Mouse (Mus musculus): ENCODE data around the gene Klhdc7b. TPM values are rescaled to one million over a fixed set of nuclear protein-coding genes. Genes with fewer than 3 reads are reported as not detected.

Klhdc7b gene
- polyA plus RNA-seq, 1 experiment from 2014 or later: not detected

DNA sequence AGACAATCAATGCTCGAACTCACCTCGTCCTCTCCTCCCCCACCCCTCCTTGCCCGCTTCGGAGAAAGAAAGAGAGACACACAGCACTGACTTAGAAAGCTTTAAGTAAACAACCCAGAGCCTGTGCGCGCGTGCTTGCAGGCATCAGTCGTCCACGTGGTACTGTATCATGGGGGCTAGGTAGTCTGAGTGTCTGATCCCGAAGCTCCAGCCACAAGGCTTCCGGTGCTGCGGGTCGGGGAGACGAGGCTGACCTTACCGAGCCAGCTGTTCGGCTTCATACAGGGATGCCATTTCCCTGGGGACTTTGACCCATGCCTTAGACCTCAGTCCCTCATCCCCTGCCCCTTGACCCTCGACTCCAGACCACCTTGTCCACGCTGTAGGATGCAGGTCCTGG, 7.4 kb upstream of the Klhdc7b start:
- Histone ChIP-seq H3K27me3 (ENCODE audit: insufficient read depth, poor library complexity, severe bottlenecking) (peaks cover 69% of the 10 kb centered on the region), H3K9me3 (no peaks in the 10 kb centered on the region), H3K27ac (no peak overlapping the region), H3K4me1 (replicated peaks) (peaks cover 47% of the 10 kb centered on the region), H3K4me3 (peak overlapping the region; percentile 23), H3K36me3 (peaks cover 8% of the 10 kb centered on the region)
- DNase-seq (ENCODE audit: low spot score): no peak
- WGBS: 7% methylated on average over 18 of the region's 18 CpGs

DNA sequence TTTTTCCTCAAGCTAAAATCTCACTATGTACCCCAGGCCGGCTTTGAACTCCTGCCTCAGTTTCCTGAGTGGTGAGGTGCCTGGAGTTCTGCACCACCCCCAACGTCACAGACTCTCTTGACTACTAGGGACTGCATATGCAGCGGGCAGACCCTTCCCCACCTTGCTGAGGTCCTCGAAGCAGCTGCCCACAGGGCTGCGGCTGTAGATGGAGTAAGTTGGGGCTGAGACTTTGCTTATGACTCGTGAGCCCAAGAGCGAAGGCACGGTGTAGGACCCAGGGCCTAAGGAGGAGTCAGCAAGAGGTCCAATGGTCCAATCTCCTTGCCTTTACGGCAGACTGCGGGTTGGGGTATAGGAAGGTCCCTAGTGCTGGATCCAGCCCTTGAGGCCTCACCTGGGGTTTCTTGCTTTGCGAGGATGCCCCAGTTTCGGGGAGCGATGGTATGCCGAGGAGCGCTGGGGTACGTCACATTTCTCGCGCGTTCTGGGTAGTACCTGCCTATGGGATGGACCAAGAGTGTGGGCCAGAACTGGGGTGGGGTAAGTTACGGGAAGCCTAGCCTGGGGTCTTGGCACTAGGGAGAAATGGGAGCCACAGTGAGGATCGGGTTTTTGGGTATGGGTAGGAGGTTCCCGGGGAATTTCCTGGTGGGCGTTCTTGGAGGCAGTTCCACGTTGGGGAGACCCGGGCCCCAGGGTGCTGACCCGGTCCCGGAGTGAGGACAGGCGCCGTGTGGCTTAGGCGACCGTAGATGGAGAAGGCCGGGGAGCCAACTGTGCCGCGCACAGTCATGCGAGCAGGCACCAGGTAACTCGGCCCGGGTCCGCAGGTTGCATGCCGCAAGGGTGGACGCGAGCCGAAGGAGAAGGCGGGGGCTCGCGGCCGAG, 6.5 kb upstream of the Klhdc7b start:
- Histone ChIP-seq H3K9me3 (no peaks in the 10 kb centered on the region), H3K4me1 (replicated peaks) (peaks cover 39% of the 10 kb centered on the region), H3K27me3 (ENCODE audit: insufficient read depth, poor library complexity, severe bottlenecking) (peaks cover 76% of the 10 kb centered on the region), H3K4me3 (peak overlapping the region; percentile 55), H3K27ac (peak overlapping the region; percentile 73; the same call in 1 of the 2 replicates), H3K36me3 (no peaks in the 10 kb centered on the region)
- WGBS: 11% methylated on average over 46 of the region's 46 CpGs
- no peak for DNase-seq (ENCODE audit: low spot score)

- Histone ChIP-seq H3K4me3 (peak within 1 kb of the TSS; percentile 55), H3K36me3 (no peaks in the 10 kb centered on the region), H3K27ac (peak within 1 kb of the TSS; percentile 73), H3K4me1 (replicated peaks) (peaks cover 36% of the 10 kb centered on the region), H3K27me3 (ENCODE audit: insufficient read depth, poor library complexity, severe bottlenecking) (peaks cover 76% of the 10 kb centered on the region), H3K9me3 (no peaks in the 10 kb centered on the region)
- peak; percentile 57 for DNase-seq (ENCODE audit: low spot score)
- WGBS: 1% methylated on average over 33 of the region's 33 CpGs
These were observed 5.8 kb upstream of the Klhdc7b start, which contains the start of gene Odf3b for GRCm38 (mm10) chr15:89378831-89379401. Gene Odf3b (minus strand): TSS chr15:89379282.

- H3K27ac ChIP-seq: peak overlapping the region; percentile 73; the same call in 1 of the 2 replicates
- H3K4me1 ChIP-seq (replicated peaks): peaks cover 31% of the 10 kb centered on the region
- no peak for DNase-seq (ENCODE audit: low spot score)
- H3K4me3 ChIP-seq: peak overlapping the region; percentile 55
- no peaks in the 10 kb centered on the region for H3K36me3 ChIP-seq
- 10% methylated on average over 10 of the region's 10 CpGs for WGBS
- H3K9me3 ChIP-seq: no peaks in the 10 kb centered on the region
- peaks cover 78% of the 10 kb centered on the region for H3K27me3 ChIP-seq (ENCODE audit: insufficient read depth, poor library complexity, severe bottlenecking)
These were observed 5.3 kb upstream of the Klhdc7b start for GRCm38 (mm10) chr15:89379429-89379828.

- H3K27ac ChIP-seq: no peak overlapping the region
- no peak for DNase-seq (ENCODE audit: low spot score)
- H3K9me3 ChIP-seq: no peaks in the 10 kb centered on the region
- peaks cover 27% of the 10 kb centered on the region for H3K27me3 ChIP-seq (ENCODE audit: insufficient read depth, poor library complexity, severe bottlenecking)
- H3K4me3 ChIP-seq: no peak overlapping the region
- 46% methylated on average over 12 of the region's 12 CpGs for WGBS
- peaks cover 7% of the 10 kb centered on the region; the same call in 1 of the 2 replicates for H3K4me1 ChIP-seq (replicated peaks)
- no peaks in the 10 kb centered on the region for H3K36me3 ChIP-seq
These were observed 2.4 kb downstream of the Klhdc7b start for GRCm38 (mm10) chr15:89387127-89387526.

GRCm38 (mm10) chr15:89390081-89390480, 5.4 kb downstream of the Klhdc7b start:
- peaks cover 11% of the 10 kb centered on the region for H3K27me3 ChIP-seq (ENCODE audit: insufficient read depth, poor library complexity, severe bottlenecking)
- DNase-seq (ENCODE audit: low spot score): no peak

DNA sequence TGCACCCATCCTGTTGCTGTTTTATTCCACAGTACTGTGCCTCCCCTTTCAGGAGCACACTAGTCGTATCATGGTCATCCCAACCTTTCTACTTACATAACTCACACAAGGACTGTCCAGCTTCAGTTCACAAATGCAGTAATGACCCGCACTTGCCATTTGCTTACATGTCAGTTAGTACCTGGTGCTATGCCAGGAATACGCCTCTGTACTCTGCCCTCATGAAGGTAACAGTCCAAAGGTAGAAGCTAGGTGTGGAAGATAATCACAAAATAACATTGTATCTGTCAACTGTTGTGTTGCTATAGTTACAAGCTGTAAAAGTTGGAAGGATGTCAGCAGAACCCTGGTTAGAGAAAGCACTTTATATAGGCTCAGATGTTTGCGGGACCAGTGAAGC, 12.2 kb downstream of the Klhdc7b start:
- Histone ChIP-seq H3K27ac (no peak overlapping the region), H3K36me3 (no peaks in the 10 kb centered on the region), H3K4me1 (replicated peaks) (no peaks in the 10 kb centered on the region), H3K4me3 (no peak overlapping the region), H3K9me3 (no peaks in the 10 kb centered on the region), H3K27me3 (ENCODE audit: insufficient read depth, poor library complexity, severe bottlenecking) (no peaks in the 10 kb centered on the region)
- DNase-seq (ENCODE audit: low spot score): no peak
- 90% methylated on average over 4 of the region's 4 CpGs for WGBS

More at GRCm38 (mm10) chr15:89390081-89390480, 5.4 kb downstream of the Klhdc7b start:
- Histone ChIP-seq H3K4me3 (no peak overlapping the region), H3K4me1 (replicated peaks) (peaks cover 3% of the 10 kb centered on the region; the same call in 1 of the 2 replicates), H3K36me3 (no peaks in the 10 kb centered on the region), H3K9me3 (no peaks in the 10 kb centered on the region), H3K27ac (no peak overlapping the region)
- WGBS: 94% methylated on average over 10 of the region's 10 CpGs

- no peak for DNase-seq (ENCODE audit: low spot score)
- H3K9me3 ChIP-seq: no peaks in the 10 kb centered on the region
- no peaks in the 10 kb centered on the region for H3K36me3 ChIP-seq
- no peak overlapping the region for H3K4me3 ChIP-seq
- H3K4me1 ChIP-seq (replicated peaks): no peaks in the 10 kb centered on the region
- no peaks in the 10 kb centered on the region for H3K27me3 ChIP-seq (ENCODE audit: insufficient read depth, poor library complexity, severe bottlenecking)
- H3K27ac ChIP-seq: no peak overlapping the region
- WGBS: 86% methylated on average over 2 of the region's 2 CpGs
These were observed 13.4 kb downstream of the Klhdc7b start for GRCm38 (mm10) chr15:89398146-89398545.

DNA sequence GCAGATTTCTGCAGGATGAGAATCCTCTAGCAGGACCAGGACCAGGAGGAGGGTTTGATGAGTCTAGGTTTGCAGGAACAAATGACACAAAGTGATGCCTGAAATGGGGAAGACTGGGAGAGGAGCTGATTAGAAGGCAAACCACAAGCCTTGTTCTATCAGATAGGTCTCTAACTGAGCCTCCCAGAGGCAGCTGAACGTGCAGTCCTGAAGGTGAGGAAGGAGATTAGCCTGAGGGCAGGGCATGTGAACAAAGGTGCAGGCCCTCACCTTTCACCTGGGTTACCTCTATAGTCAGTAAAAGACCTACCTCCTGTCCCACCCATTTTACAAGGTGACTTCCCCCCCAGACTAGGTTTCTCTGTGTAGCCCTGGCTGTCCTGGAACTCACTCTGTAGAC, 15.0 kb downstream of the Klhdc7b start:
- no peaks in the 10 kb centered on the region for H3K36me3 ChIP-seq
- no peak for DNase-seq (ENCODE audit: low spot score)
- H3K27me3 ChIP-seq (ENCODE audit: insufficient read depth, poor library complexity, severe bottlenecking): no peaks in the 10 kb centered on the region
- no peak overlapping the region for H3K4me3 ChIP-seq
- H3K27ac ChIP-seq: no peak overlapping the region
- 65% methylated on average over 1 of the region's 1 CpGs for WGBS
- no peaks in the 10 kb centered on the region for H3K9me3 ChIP-seq
- no peaks in the 10 kb centered on the region for H3K4me1 ChIP-seq (replicated peaks)

DNA sequence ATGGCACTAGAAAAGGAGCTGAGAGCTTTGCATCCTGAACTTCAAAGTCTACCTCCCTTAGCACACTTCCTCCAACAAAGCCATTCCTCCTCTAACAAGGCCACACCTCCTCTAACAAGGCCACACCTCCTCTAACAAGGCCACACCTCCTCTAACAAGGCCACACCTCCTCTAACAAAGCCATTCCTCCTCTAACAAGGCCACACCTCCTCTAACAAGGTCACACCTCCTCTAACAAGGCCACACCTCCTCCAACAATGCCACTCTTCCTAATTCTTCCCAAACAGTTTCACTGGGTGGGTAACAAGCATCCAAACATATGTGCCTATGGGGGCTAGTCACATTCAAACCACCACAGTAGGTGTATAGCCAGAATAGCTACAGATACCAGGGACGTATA, 17.8 kb downstream of the Klhdc7b start:
- H3K4me1 ChIP-seq (replicated peaks): no peaks in the 10 kb centered on the region
- no peaks in the 10 kb centered on the region for H3K27me3 ChIP-seq (ENCODE audit: insufficient read depth, poor library complexity, severe bottlenecking)
- no peak overlapping the region for H3K4me3 ChIP-seq
- no peaks in the 10 kb centered on the region for H3K36me3 ChIP-seq
- WGBS: 89% methylated on average over 1 of the region's 1 CpGs
- peaks cover 4% of the 10 kb centered on the region; the same call in 1 of the 2 replicates for H3K9me3 ChIP-seq
- no peak overlapping the region for H3K27ac ChIP-seq
- no peak for DNase-seq (ENCODE audit: low spot score)

DNA sequence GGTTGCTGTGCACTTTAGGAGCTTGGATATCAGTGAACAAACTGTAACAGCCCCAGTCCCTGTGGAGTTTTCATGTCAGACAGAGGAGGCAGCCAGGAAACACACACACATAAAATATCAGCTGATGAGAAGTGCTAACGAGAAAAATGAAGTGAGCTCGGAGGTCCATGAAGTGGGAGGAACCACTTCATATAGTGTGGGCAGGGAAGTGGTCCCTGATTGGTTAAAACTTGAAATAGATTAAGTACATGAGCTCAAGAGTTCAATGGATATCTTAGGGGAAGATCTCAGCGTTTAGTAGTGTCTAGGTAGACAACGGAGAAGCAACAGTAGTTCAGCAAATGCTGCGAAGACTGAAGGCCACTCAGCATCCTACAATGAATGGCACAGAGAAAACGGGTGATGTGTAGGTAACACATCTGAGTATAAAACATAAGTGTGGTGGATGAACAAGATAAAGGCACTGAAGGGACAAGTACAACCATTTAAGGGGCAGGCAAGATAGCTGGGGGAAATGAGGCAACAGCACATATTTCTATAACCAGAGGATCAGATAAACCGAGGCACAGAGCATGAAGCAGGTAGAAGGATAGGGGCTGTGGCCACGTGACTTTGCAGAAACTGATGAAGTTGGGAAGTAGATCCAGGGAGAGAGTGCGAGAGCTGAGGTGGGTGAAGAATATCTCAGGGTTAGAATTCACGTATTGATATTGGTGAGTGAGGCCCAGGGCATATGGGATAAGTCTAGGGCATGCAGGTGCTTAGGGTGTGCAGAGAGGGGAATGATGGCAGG, 20.3 kb downstream of the Klhdc7b start:
- H3K27me3 ChIP-seq (ENCODE audit: insufficient read depth, poor library complexity, severe bottlenecking): no peaks in the 10 kb centered on the region
- no peaks in the 10 kb centered on the region for H3K4me1 ChIP-seq (replicated peaks)
- 86% methylated on average over 10 of the region's 10 CpGs for WGBS
- peaks cover 11% of the 10 kb centered on the region for H3K9me3 ChIP-seq
- H3K4me3 ChIP-seq: no peak overlapping the region
- no peak overlapping the region for H3K27ac ChIP-seq
- no peaks in the 10 kb centered on the region for H3K36me3 ChIP-seq
- DNase-seq (ENCODE audit: low spot score): no peak

DNA sequence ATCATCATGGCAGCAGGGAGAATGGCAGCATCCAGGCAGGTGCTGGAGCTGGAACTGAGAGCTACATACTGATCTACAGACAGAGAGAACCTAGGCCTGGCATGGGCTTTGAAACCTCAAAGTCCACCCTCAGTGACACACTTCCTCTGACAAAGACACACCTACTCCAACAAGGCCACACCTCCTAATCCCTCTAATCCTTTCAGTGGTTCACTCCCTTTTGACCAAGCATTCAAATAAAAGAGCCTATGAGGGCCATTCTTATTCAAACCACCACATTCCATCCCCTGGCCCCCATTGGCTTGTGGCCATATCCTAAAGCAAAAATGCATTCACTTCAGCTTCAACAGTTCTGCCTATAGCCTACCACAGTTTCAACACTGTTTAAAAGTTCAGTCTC, 22.0 kb downstream of the Klhdc7b start:
- Histone ChIP-seq H3K4me3 (no peak overlapping the region), H3K27me3 (ENCODE audit: insufficient read depth, poor library complexity, severe bottlenecking) (no peaks in the 10 kb centered on the region), H3K9me3 (peaks cover 16% of the 10 kb centered on the region), H3K36me3 (no peaks in the 10 kb centered on the region), H3K4me1 (replicated peaks) (no peaks in the 10 kb centered on the region), H3K27ac (no peak overlapping the region)
- DNase-seq (ENCODE audit: low spot score): no peak

Measured in hindbrain, embryonic 10.5 days (tissue).